Mouse (Mus musculus): Measurements from ENCODE around the gene Dusp6.

DNA sequence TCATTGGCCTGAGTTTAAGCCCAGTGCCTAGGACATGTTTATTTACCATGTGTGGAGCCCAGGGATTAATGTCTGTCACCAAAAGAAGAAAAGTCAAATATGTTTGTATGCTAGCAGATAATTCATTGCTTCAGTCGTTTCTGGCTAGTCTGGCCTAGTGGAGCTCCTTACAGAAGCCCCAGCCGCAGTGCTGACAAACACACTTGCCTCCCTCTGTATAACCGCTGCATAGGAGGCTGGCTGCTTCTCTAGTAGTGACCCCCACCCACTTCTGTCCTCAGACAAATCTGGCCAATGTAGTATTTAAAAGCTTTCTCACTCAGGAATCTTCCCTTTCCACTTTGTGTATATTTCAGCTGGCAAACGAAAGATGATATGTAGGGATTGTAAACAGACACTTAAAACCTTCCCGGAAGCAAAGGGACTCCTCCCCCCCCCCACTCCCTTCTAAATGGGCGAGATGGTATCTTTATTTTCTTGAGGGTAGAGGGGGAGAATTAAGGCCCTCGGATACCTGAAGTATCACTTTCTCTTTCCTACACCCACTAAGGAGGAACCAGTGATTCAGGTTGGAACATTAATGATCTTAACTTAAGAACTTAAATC, 18.3 kb upstream of the Dusp6 start:
- TF ChIP-seq POLR2A (IDR thresholded peaks at IDR 0.05; ENCODE audit: low read depth, low read length) (no peak), CTCF (IDR thresholded peaks at IDR 0.05; ENCODE audit: extremely low read depth, insufficient read length, insufficient replicate concordance, low read depth, low read length) (no peak)
